Mouse (Mus musculus) heart, adult 2 months (tissue): ENCODE data around the gene Agl.

Source experiments
- CTCF ChIP-seq: fragments of 200-600 bp; IDR thresholded peaks from 2 replicates; pipeline ENCODE4 v1.8.1; 2022; ENCODE audit warnings: antibody characterized with exemption, mild to moderate bottlenecking, moderate library complexity
- POLR2A ChIP-seq: fragments of 200-500 bp; IDR thresholded peaks from 2 replicates; pipeline ENCODE4 v1.6.1; 2011; ENCODE audit warnings: mild to moderate bottlenecking, low read depth, low read length, control low read depth; ENCODE audit not compliant: insufficient read depth

GRCm38 (mm10) chr3:116729483-116730174 is 78.3 kb downstream of the Agl start:
- TF ChIP-seq CTCF, result no peak
- TF ChIP-seq POLR2A, result no peak
